Mouse (Mus musculus) embryonic fibroblast, embryonic 13.5 days (primary cell): ENCODE results near the gene Metrnl. TPM values are rescaled to one million over a fixed set of nuclear protein-coding genes. Genes with fewer than 3 reads are reported as not detected.

Source experiments
- H3K27ac ChIP-seq: 2 replicates; pipeline ENCODE4 v1.5.1; 2012; ENCODE audit warnings: low read length, control low read depth, inconsistent platforms; ENCODE audit not compliant: insufficient read depth
- H3K4me1 ChIP-seq: 2 replicates; pipeline ENCODE4 v1.6.1; 2011; ENCODE audit warnings: low read length; ENCODE audit not compliant: control insufficient read depth, insufficient read depth
- H3K4me3 ChIP-seq: 2 replicates; pipeline ENCODE4 v1.5.1; 2011; ENCODE audit warnings: mild to moderate bottlenecking, control low read depth, low read length; ENCODE audit not compliant: insufficient read depth
- CTCF ChIP-seq: IDR thresholded peaks from 2 replicates; pipeline ENCODE4 v1.5.1; 2011; ENCODE audit warnings: mild to moderate bottlenecking, control low read depth, low read length, moderate library complexity, borderline replicate concordance; ENCODE audit not compliant: insufficient read depth
- POLR2A ChIP-seq: IDR thresholded peaks from 2 replicates; pipeline ENCODE4 v1.6.1; 2011; ENCODE audit warnings: low read depth, mild to moderate bottlenecking, control low read depth, low read length, moderate library complexity
- polyA plus RNA-seq: library from polyadenylated mRNA; stranded (reverse); fragments of >200 nt; gene quantifications from 2 replicates; pipeline ENCODE4 v1.2.4, GENCODE M21; 2011; ENCODE audit warnings: low read depth; ENCODE audit not compliant: missing spikeins, insufficient read length

Gene Metrnl
- polyA plus RNA-seq, 1 experiment = 26.3 TPM

- TF ChIP-seq CTCF = no peak
- no peak for TF ChIP-seq POLR2A
- H3K4me1 ChIP-seq = no peaks in the 10 kb centered on the region; the same call in 1 of the 2 replicates
- H3K27ac ChIP-seq = no peak overlapping the region
- H3K4me3 ChIP-seq = no peak overlapping the region
Measured at GRCm38 (mm10) chr11:121734184-121734583, 32.8 kb downstream of the Metrnl start.

DNA sequence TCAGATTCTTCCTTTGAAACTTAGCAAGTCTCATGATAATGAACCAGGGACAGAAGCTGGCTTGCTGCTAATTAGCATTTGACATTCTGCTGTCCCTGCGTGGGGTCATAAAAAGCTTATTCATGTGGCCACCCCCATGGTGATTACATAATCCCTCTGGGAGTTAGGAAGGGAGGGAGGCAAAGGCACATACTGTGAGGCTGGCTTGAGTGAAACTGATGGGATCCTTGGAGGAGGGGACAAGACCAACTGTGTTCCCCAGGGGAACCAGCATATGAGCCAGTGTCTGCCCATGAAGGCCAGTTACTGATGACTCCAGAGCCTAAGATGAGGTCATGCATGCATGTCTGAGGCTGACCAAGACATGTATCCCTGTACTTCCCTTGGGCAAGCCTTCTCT lies 33.5 kb downstream of the Metrnl start:
- TF ChIP-seq CTCF (no peak), POLR2A (no peak)
- H3K4me1 ChIP-seq = no peaks in the 10 kb centered on the region; the same call in 1 of the 2 replicates
- H3K27ac ChIP-seq = no peak overlapping the region
- no peak overlapping the region for H3K4me3 ChIP-seq

GRCm38 (mm10) chr11:121738616-121739015 lies 37.3 kb downstream of the Metrnl start:
- H3K4me3 ChIP-seq = no peak overlapping the region
- H3K4me1 ChIP-seq = peaks cover 4% of the 10 kb centered on the region
- H3K27ac ChIP-seq = no peak overlapping the region
- TF ChIP-seq POLR2A = no peak
- no peak for TF ChIP-seq CTCF

GRCm38 (mm10) chr11:121740906-121741305 lies 39.6 kb downstream of the Metrnl start:
- Histone ChIP-seq H3K27ac (peak overlapping the region; percentile 6; the same call in 1 of the 2 replicates), H3K4me3 (no peak overlapping the region), H3K4me1 (peaks cover 9% of the 10 kb centered on the region)
- TF ChIP-seq CTCF (no peak), POLR2A (no peak)

DNA sequence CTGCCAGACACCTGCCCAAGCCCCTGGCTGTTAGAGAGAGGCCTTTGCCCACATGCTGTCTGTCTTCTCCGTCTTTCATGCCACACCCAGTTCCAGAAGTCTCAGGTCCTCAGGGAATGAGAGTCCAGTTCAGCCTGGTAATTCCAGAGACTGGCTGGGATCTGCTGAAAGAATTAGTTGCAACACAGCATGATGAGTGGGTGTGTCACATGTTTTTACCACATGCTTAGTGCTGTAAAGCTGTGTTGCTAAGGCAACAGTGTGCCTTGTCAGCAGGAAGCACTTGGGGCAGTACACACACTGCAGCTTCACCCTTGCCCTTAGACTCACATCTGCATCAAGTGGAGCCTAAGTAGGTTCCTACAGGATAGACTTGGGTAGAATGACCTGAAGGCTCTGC lies 40.1 kb downstream of the Metrnl start:
- TF ChIP-seq CTCF (no peak), POLR2A (no peak)
- no peak overlapping the region for H3K4me3 ChIP-seq
- H3K4me1 ChIP-seq = peaks cover 12% of the 10 kb centered on the region
- peak overlapping the region; percentile 6; the same call in 1 of the 2 replicates for H3K27ac ChIP-seq

DNA sequence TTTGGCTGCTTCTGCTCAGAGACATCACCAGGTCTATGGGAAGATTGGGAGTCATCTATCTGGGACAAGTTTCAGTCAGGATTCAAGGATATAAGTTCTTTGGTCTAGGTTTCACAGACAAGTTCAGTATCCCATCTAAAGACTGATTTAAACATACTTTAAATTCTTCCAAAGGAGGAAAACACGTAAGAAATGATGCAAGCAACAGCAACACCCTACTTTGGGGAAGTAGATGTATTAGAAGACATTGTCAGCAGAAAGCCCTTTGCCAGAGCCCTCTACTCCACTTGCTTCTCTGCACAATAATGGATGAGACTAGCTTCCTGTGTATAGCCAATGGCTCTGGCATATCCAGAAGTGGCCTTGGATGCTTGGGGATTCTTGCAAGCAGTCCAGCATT lies 41.8 kb downstream of the Metrnl start:
- H3K4me1 ChIP-seq = peaks cover 12% of the 10 kb centered on the region
- TF ChIP-seq CTCF (no peak), POLR2A (no peak)
- H3K4me3 ChIP-seq = no peak overlapping the region
- peak overlapping the region; percentile 70 for H3K27ac ChIP-seq

DNA sequence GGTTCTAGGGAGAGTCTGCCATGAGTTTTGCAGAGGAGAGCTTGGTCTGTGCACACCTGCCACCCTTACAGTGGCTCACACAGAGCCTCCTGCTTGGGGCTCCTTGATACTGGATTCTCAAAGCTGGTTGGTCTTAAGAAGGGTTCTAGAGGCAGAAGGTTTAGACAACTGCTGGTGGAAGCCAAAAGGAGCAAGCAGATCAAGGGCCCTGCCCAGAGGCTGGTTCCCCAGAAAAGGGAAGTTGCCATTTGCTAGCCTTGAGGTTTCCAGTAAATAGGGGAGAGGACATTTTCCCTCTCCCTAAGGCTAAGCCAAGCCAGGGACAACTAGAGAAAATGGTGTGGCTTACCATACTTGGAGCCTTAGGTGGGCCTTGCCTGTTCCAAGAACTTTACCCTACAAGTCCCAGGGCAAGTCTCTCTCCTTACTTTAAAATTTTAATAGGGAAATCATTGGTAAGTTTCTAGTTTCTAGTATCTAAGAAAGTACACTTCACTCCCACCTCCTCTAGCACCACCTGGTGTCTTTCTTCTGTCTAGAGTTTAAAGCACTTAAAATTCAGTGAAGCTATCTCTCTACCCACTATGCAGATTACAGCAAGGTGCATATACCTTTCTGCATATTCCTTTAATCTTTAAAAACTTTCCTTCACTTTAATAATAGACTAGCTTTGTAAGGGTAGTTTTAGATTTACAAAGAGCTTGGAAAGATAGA lies 42.7 kb downstream of the Metrnl start:
- Histone ChIP-seq H3K27ac (peak overlapping the region; percentile 70; the same call in 1 of the 2 replicates), H3K4me1 (peaks cover 12% of the 10 kb centered on the region), H3K4me3 (no peak overlapping the region)
- no peak for TF ChIP-seq POLR2A

DNA sequence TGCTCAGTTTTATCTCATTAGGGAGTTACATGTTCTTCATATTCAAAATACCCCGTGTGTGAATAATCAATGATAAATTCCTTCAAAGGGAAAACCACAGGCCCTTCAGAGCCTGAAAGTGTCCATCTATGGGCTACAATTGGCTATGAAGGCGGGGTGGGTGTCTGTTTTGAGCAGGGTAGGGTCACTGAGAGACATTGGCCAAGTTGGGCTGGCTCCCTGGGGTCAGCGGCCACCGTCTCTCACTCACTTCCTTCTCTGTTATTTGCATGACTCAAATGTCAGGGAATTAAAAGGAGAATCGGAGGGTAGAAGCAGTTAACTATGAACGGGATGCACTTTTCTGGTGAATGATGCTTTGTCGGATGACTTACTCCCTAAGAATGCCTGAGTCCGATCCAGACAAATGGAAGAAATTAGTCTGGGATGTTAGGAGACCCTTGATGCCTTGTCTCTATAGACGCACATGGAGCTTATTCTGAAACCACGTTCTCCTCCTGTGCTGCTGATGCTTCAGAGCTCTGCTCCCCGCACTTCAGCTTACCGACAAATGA lies 45.7 kb downstream of the Metrnl start:
- no peak for TF ChIP-seq CTCF
- TF ChIP-seq POLR2A = no peak
- Histone ChIP-seq H3K4me3 (no peak overlapping the region), H3K27ac (peak overlapping the region; percentile 97), H3K4me1 (peaks cover 10% of the 10 kb centered on the region)

DNA sequence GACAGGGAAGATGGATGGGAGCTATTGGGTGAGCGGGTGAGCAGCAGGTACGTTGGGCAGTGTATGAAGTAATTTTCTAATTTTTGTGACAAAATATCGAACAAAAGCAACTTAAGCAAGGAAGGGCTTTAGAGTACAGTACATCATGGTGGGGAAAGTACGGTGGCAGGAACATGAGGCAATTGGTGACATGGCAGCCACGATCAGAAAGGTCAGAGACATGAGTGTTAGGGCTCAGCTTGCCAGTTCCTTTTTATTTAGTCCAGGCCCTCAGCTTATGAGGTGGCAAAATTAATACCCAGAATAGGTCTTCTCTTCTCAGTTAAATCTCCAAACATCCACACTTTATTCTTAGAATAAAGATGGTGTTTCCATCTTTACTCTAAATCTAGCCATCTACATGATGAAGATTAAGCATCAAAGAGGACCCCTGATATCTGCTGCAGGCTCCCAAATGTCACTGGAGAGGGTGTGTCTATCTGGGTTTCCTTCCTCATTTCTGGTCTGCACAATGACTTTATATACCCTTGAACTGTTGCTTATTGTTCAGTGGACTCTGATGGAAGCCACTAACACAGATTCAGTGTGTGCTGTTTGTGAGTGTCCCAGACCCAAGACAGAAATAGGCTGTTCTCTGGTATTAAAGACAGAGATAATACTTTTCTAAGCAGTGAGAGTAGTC lies 46.8 kb downstream of the Metrnl start:
- TF ChIP-seq POLR2A = no peak
- no peak for TF ChIP-seq CTCF
- H3K27ac ChIP-seq = peak overlapping the region; percentile 97
- H3K4me3 ChIP-seq = no peak overlapping the region
- peaks cover 10% of the 10 kb centered on the region for H3K4me1 ChIP-seq

Other genes with a start within 250 kb of the Metrnl start
- gene Tbcd, start 249.6 kb upstream of the Metrnl start, polyA plus RNA-seq = 41.0 and 43.2 TPM in 2 replicates
- gene Zfp750, start 182.2 kb upstream of the Metrnl start, polyA plus RNA-seq = 0.35 TPM in 1 of 2 replicates, not detected in the other
- gene B3gntl1, start 28.4 kb upstream of the Metrnl start, polyA plus RNA-seq = 4.5 and 5.3 TPM in 2 replicates
- not detected in 2 replicates for gene Ptchd3, start 128.7 kb downstream of the Metrnl start, polyA plus RNA-seq